Mouse (Mus musculus): ENCODE data around the gene Gm9789. TPM values are rescaled to one million over a fixed set of nuclear protein-coding genes. Genes with fewer than 3 reads are reported as not detected.
"Not testable (repeated sequence)": the region's sequence is repeated elsewhere in the genome, so short reads cannot be mapped to it uniquely, and the experiment has no call there.

The Gm9789 gene
- not detected in 2 replicates for polyA plus RNA-seq (2015; fragmentation: Nextera tagmentation; extraction: Ambion mirVana)

GRCm38 (mm10) chr16:89157652-89158051 is at the start of gene Gm9789:
Gene Gm9789 (plus strand): TSS chr16:89157952.
- Histone ChIP-seq H3K4me3 (replicated peaks) (no peak within 1 kb of the TSS), H3K27me3 (no peaks in the 10 kb centered on the region), H3K36me3 (no peaks in the 10 kb centered on the region), H3K9me3 (replicated peaks) (no peaks in the 10 kb centered on the region), H3K4me1 (no peaks in the 10 kb centered on the region), H3K9ac (no peak within 1 kb of the TSS), H3K27ac (no peak within 1 kb of the TSS), H3K4me2 (no peak within 1 kb of the TSS)
- ATAC-seq (replicated peaks; ENCODE audit: low FRiP score), result no peak
- WGBS, result 87% methylated on average over 4 of the region's 4 CpGs

GRCm38 (mm10) chr16:89140551-89140950 is 17.2 kb upstream of the Gm9789 start, which contains the start of gene Gm6358:
Gene Gm6358 (plus strand): TSS chr16:89140851.
- H3K4me1 ChIP-seq, result no peaks in the 10 kb centered on the region
- H3K27ac ChIP-seq, result no peak within 1 kb of the TSS
- no peaks in the 10 kb centered on the region for H3K9me3 ChIP-seq (replicated peaks)
- no peak within 1 kb of the TSS for H3K4me2 ChIP-seq
- no peaks in the 10 kb centered on the region for H3K36me3 ChIP-seq
- WGBS, result 97% methylated on average over 1 of the region's 1 CpGs
- H3K4me3 ChIP-seq (replicated peaks), result no peak within 1 kb of the TSS
- no peak within 1 kb of the TSS for H3K9ac ChIP-seq
- ATAC-seq (replicated peaks; ENCODE audit: low FRiP score), result no peak
- no peaks in the 10 kb centered on the region for H3K27me3 ChIP-seq

GRCm38 (mm10) chr16:89150786-89151185 is 7.0 kb upstream of the Gm9789 start, which contains the start of gene Gm10061:
Gene Gm10061 (plus strand): TSS chr16:89151086.
- Histone ChIP-seq H3K27me3 (no peaks in the 10 kb centered on the region), H3K36me3 (no peaks in the 10 kb centered on the region), H3K9ac (no peak within 1 kb of the TSS), H3K4me3 (replicated peaks) (no peak within 1 kb of the TSS), H3K4me2 (no peak within 1 kb of the TSS), H3K27ac (no peak within 1 kb of the TSS), H3K4me1 (no peaks in the 10 kb centered on the region), H3K9me3 (replicated peaks) (no peaks in the 10 kb centered on the region)
- WGBS, result 100% methylated on average over 1 of the region's 1 CpGs
- ATAC-seq (replicated peaks; ENCODE audit: low FRiP score), result no peak

- not testable (repeated sequence) for H3K9me3 ChIP-seq (replicated peaks)
These were observed 11.4 kb downstream of the Gm9789 start, which contains the start of gene Gm7735 for GRCm38 (mm10) chr16:89169190-89169589. Gene Gm7735 (plus strand): TSS chr16:89169490.

GRCm38 (mm10) chr16:89174435-89174834 is 16.7 kb downstream of the Gm9789 start, which contains the start of gene 1110057P08Rik:
Gene 1110057P08Rik (plus strand): TSS chr16:89174735.
- whole genome bisulfite sequencing, result 83% methylated on average over 2 of the region's 2 CpGs

More at GRCm38 (mm10) chr16:89169190-89169589, 11.4 kb downstream of the Gm9789 start, which contains the start of gene Gm7735:
- H3K9ac ChIP-seq; ATAC-seq (replicated peaks; ENCODE audit: low FRiP score); H3K4me1 ChIP-seq; H3K27ac ChIP-seq; H3K4me2 ChIP-seq; H3K4me3 ChIP-seq (replicated peaks); H3K27me3 ChIP-seq; H3K36me3 ChIP-seq: not testable (repeated sequence)

GRCm38 (mm10) chr16:89188621-89189020 is 30.9 kb downstream of the Gm9789 start:
- Histone ChIP-seq H3K27me3 (no peaks in the 10 kb centered on the region), H3K4me3 (replicated peaks) (no peak overlapping the region), H3K4me1 (no peaks in the 10 kb centered on the region), H3K27ac (no peak overlapping the region), H3K9ac (no peak overlapping the region), H3K4me2 (no peak overlapping the region), H3K9me3 (replicated peaks) (no peaks in the 10 kb centered on the region), H3K36me3 (no peaks in the 10 kb centered on the region)
- 78% methylated on average over 4 of the region's 4 CpGs for WGBS
- ATAC-seq (replicated peaks; ENCODE audit: low FRiP score), result no peak

More at GRCm38 (mm10) chr16:89174435-89174834, 16.7 kb downstream of the Gm9789 start, which contains the start of gene 1110057P08Rik:
- Histone ChIP-seq H3K4me1 (no peaks in the 10 kb centered on the region), H3K27ac (no peak within 1 kb of the TSS), H3K4me3 (replicated peaks) (no peak within 1 kb of the TSS), H3K36me3 (no peaks in the 10 kb centered on the region), H3K27me3 (no peaks in the 10 kb centered on the region), H3K9ac (no peak within 1 kb of the TSS), H3K9me3 (replicated peaks) (no peaks in the 10 kb centered on the region), H3K4me2 (no peak within 1 kb of the TSS)
- no peak for ATAC-seq (replicated peaks; ENCODE audit: low FRiP score)

- H3K27ac ChIP-seq, result no peak within 1 kb of the TSS
- H3K4me2 ChIP-seq, result no peak within 1 kb of the TSS
- no peak within 1 kb of the TSS for H3K4me3 ChIP-seq (replicated peaks)
- no peak for ATAC-seq (replicated peaks; ENCODE audit: low FRiP score)
- no peaks in the 10 kb centered on the region for H3K36me3 ChIP-seq
- H3K9me3 ChIP-seq (replicated peaks), result no peaks in the 10 kb centered on the region
- no peak within 1 kb of the TSS for H3K9ac ChIP-seq
- H3K27me3 ChIP-seq, result no peaks in the 10 kb centered on the region
- no peaks in the 10 kb centered on the region for H3K4me1 ChIP-seq
- 63% methylated on average over 1 of the region's 1 CpGs for WGBS
These were observed 47.8 kb downstream of the Gm9789 start, which contains the start of gene Krtap20-2 for GRCm38 (mm10) chr16:89205561-89205960. Gene Krtap20-2 (plus strand): TSS chr16:89205861.

Other genes starting within 250 kb of the Gm9789 start
- not detected in 2 replicates for gene Krtap19-9b, start 225.7 kb upstream of the Gm9789 start, polyA plus RNA-seq (2015; fragmentation: Nextera tagmentation; extraction: Ambion mirVana)
- not detected in 2 replicates for gene Krtap16-3, start 195.1 kb upstream of the Gm9789 start, polyA plus RNA-seq (2015; fragmentation: Nextera tagmentation; extraction: Ambion mirVana)
- not detected in 2 replicates for gene Krtap22-2, start 147.2 kb upstream of the Gm9789 start, polyA plus RNA-seq (2015; fragmentation: Nextera tagmentation; extraction: Ambion mirVana)
- not detected in 2 replicates for gene Gm10229, start 142.7 kb upstream of the Gm9789 start, polyA plus RNA-seq (2015; fragmentation: Nextera tagmentation; extraction: Ambion mirVana)
- not detected in 2 replicates for gene Krtap6-1, start 126.3 kb upstream of the Gm9789 start, polyA plus RNA-seq (2015; fragmentation: Nextera tagmentation; extraction: Ambion mirVana)
- gene Gm10228, start 116.5 kb upstream of the Gm9789 start, polyA plus RNA-seq (2015; fragmentation: Nextera tagmentation; extraction: Ambion mirVana), result not detected in 2 replicates
- not detected in 2 replicates for gene Krtap6-5, start 110.1 kb upstream of the Gm9789 start, polyA plus RNA-seq (2015; fragmentation: Nextera tagmentation; extraction: Ambion mirVana)
- not detected in 2 replicates for gene 1110025L11Rik, start 94.0 kb upstream of the Gm9789 start, polyA plus RNA-seq (2015; fragmentation: Nextera tagmentation; extraction: Ambion mirVana)
- gene Krtap6-3, start 73.9 kb upstream of the Gm9789 start, polyA plus RNA-seq (2015; fragmentation: Nextera tagmentation; extraction: Ambion mirVana), result not detected in 2 replicates
- gene Gm6358, start 17.1 kb upstream of the Gm9789 start, polyA plus RNA-seq (2015; fragmentation: Nextera tagmentation; extraction: Ambion mirVana), result not detected in 2 replicates
- not detected in 2 replicates for gene Gm10061, start 6.9 kb upstream of the Gm9789 start, polyA plus RNA-seq (2015; fragmentation: Nextera tagmentation; extraction: Ambion mirVana)
- not detected in 2 replicates for gene Gm7735, start 11.5 kb downstream of the Gm9789 start, polyA plus RNA-seq (2015; fragmentation: Nextera tagmentation; extraction: Ambion mirVana)
- gene 1110057P08Rik, start 16.8 kb downstream of the Gm9789 start, polyA plus RNA-seq (2015; fragmentation: Nextera tagmentation; extraction: Ambion mirVana), result not detected in 2 replicates
- gene Krtap20-2, start 47.9 kb downstream of the Gm9789 start, polyA plus RNA-seq (2015; fragmentation: Nextera tagmentation; extraction: Ambion mirVana), result not detected in 2 replicates
- gene Krtap21-1, start 245.9 kb downstream of the Gm9789 start, polyA plus RNA-seq (2015; fragmentation: Nextera tagmentation; extraction: Ambion mirVana), result not detected in 2 replicates